Mouse (Mus musculus) heart, embryonic 12.5 days (tissue): ENCODE data around the gene Dis3l. TPM values are rescaled to one million over a fixed set of nuclear protein-coding genes. Genes with fewer than 3 reads are reported as not detected.
"Not testable (repeated sequence)": the region's sequence is repeated elsewhere in the genome, so short reads cannot be mapped to it uniquely, and the experiment has no call there.

Source experiments
- ATAC-seq: fragments of 200-750 bp; cut with Nextera tagmentation; 2 replicates; pipeline ENCODE4 v1.8.0; 2017; ENCODE audit warnings: moderate TSS enrichment, moderate library complexity; ENCODE audit not compliant: insufficient number of reproducible peaks, low FRiP score
- H3K27ac ChIP-seq: fragments of 300-500 bp; sonication (generic); 2 replicates; pipeline ENCODE4 v1.5.1; 2016; ENCODE audit warnings: mild to moderate bottlenecking, moderate library complexity; ENCODE audit not compliant: poor library complexity, severe bottlenecking
- H3K27me3 ChIP-seq: fragments of 300-500 bp; sonication (generic); replicated peaks from 2 replicates; pipeline ENCODE4 v1.6.1; 2016; ENCODE audit warnings: mild to moderate bottlenecking, moderate library complexity
- H3K36me3 ChIP-seq: fragments of 300-500 bp; sonication (generic); 2 replicates; pipeline ENCODE4 v1.6.1; 2016; ENCODE audit warnings: mild to moderate bottlenecking, moderate library complexity
- H3K4me1 ChIP-seq: fragments of 300-500 bp; sonication (generic); replicated peaks from 2 replicates; pipeline ENCODE4 v1.6.1; 2016; ENCODE audit warnings: mild to moderate bottlenecking
- H3K4me2 ChIP-seq: fragments of 300-500 bp; sonication (generic); 2 replicates; pipeline ENCODE4 v1.6.1; 2016; ENCODE audit warnings: mild to moderate bottlenecking, moderate library complexity
- H3K4me3 ChIP-seq: fragments of 300-500 bp; sonication (generic); 2 replicates; pipeline ENCODE4 v1.5.1; 2016; ENCODE audit warnings: mild to moderate bottlenecking
- H3K9ac ChIP-seq: fragments of 300-500 bp; sonication (generic); 2 replicates; pipeline ENCODE4 v1.6.1; 2016; ENCODE audit warnings: mild to moderate bottlenecking, moderate library complexity
- H3K9me3 ChIP-seq: fragments of 300-500 bp; sonication (generic); replicated peaks from 2 replicates; pipeline ENCODE4 v1.6.1; 2016; ENCODE audit warnings: mild to moderate bottlenecking, moderate library complexity
- WGBS: fragments of 180-500 bp; shearing (Covaris S2); methylation state at CpG from one replicate; pipeline ENCODE4 v1.1.7; 2016; 5-methylcytosine and 5-hydroxymethylcytosine counted together
- polyA plus RNA-seq: library from polyadenylated mRNA; unstranded; fragments of >200 nt; fragmentation: Nextera tagmentation; extraction: Ambion mirVana; gene quantifications from 2 replicates; pipeline ENCODE4 v1.2.1, GENCODE M21; 2016

Gene Dis3l
- polyA plus RNA-seq, 1 experiment from 2014 or later, result 21.2 TPM

DNA sequence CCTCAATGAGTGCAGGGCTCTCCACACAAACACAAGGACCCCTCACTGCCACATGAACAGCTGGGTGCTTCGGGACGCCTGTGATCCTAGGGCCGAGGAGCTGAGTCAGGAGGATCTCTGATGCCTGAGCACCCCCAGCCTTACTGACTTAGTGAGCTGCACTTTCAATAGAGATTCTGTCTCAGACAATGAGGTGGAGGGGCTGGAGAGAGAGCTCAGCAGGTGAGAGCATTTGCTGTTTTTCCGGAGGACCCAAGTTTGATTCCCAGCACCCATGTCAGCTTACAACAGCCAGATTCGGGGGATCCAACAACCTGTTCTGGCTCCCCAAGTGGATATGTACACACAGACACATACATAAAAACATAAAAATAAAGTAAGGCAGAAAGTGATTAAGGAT is 24.1 kb downstream of the Dis3l start:
- Histone ChIP-seq H3K27me3 (no peaks in the 10 kb centered on the region), H3K9ac (no peak overlapping the region), H3K36me3 (peaks cover 79% of the 10 kb centered on the region), H3K4me2 (no peak overlapping the region), H3K4me3 (no peak overlapping the region), H3K27ac (no peak overlapping the region), H3K4me1 (no peaks in the 10 kb centered on the region), H3K9me3 (no peaks in the 10 kb centered on the region)
- WGBS, result 93% methylated on average over 5 of the region's 5 CpGs
- ATAC-seq, result no peak

DNA sequence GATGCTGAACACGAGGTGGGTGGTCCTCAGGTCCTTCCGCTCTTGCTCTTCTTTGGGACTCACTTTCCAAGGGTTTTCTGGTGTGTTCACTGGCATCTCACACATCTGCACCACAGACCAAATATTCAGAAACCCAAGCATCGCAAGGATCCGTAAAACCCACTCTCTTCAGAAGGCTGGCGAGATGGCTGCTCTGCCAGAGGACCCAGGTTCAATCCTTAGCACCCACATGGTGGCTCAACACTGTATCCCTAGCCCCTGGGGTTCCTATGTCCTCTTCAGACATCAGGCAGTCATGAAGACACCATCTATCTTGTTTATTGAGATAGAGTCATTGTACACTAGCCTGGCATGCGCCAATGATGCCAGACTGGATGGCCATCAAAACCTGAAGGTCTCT is 26.4 kb downstream of the Dis3l start:
- Histone ChIP-seq H3K27me3 (no peaks in the 10 kb centered on the region), H3K4me3 (no peak overlapping the region), H3K9ac (no peak overlapping the region), H3K4me2 (no peak overlapping the region), H3K27ac (no peak overlapping the region), H3K9me3 (no peaks in the 10 kb centered on the region), H3K4me1 (no peaks in the 10 kb centered on the region), H3K36me3 (peaks cover 76% of the 10 kb centered on the region)
- WGBS, result 95% methylated on average over 6 of the region's 6 CpGs
- no peak for ATAC-seq

DNA sequence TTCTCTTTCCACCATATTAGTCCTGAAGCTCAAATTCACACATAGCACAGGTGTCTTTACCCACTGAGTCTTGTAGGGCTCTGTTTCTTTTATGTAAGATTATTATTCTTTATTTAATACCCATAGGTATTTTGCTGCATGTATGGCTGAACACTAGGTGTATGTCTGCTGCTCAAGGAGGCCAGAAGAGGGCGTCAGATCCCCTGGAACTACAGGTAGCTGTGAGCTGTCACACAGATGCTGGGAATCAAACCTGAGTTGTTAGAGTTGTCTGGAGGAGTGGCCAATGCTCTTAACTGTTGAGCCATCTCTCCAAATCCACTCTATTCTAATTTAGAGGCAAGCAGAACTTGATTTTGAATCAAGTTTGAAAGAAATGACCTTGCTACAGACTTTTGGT is 29.0 kb downstream of the Dis3l start:
- WGBS, result 24% methylated on average over 1 of the region's 1 CpGs
- no peak overlapping the region for H3K4me2 ChIP-seq
- H3K36me3 ChIP-seq, result peaks cover 65% of the 10 kb centered on the region
- H3K9me3 ChIP-seq, result no peaks in the 10 kb centered on the region
- no peak overlapping the region for H3K9ac ChIP-seq
- H3K27ac ChIP-seq, result no peak overlapping the region
- no peaks in the 10 kb centered on the region for H3K4me1 ChIP-seq
- H3K27me3 ChIP-seq, result no peaks in the 10 kb centered on the region
- no peak for ATAC-seq
- no peak overlapping the region for H3K4me3 ChIP-seq

DNA sequence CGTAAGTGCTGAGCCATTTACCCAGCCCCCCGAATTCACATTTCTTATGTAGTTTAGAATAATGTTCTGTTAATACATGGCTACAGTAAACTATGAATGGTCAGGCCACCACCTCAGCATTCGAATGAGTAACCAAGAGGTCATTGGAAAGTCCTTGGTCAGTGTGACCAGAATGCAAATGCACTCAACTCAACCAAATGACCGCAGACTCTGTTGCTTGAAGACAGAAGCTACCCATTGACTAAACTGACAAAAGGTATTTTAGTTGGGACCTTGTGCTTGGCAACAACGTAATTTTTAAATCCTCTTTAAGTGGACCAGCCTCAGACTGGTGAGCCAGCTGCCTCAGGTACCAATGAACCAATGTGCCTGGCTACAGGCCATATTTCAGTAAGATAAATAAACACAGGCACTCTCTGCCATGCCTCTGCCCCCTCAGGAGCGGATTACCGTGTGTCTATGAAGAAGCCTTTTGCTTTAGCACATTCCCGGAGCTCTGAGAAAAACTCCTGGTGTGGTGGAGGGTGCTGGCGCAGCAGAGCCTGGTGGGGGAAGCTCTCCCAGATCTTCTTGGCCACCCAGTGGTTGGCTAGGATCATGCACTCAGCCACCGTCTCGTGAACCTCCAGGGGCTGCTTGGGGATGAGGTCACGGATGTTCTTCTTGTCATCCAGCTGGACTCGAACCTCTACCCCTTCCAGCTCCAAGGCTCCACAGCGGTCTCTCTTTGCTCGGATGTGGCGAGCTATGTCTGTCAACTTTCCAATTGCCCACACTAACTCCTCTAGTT is 29.9 kb downstream of the Dis3l start:
- Histone ChIP-seq H3K9me3 (no peaks in the 10 kb centered on the region), H3K9ac (no peak overlapping the region), H3K27me3 (no peaks in the 10 kb centered on the region), H3K4me3 (no peak overlapping the region), H3K36me3 (peaks cover 67% of the 10 kb centered on the region), H3K27ac (no peak overlapping the region), H3K4me1 (no peaks in the 10 kb centered on the region), H3K4me2 (no peak overlapping the region)
- WGBS, result 69% methylated on average over 16 of the region's 16 CpGs
- ATAC-seq, result no peak

DNA sequence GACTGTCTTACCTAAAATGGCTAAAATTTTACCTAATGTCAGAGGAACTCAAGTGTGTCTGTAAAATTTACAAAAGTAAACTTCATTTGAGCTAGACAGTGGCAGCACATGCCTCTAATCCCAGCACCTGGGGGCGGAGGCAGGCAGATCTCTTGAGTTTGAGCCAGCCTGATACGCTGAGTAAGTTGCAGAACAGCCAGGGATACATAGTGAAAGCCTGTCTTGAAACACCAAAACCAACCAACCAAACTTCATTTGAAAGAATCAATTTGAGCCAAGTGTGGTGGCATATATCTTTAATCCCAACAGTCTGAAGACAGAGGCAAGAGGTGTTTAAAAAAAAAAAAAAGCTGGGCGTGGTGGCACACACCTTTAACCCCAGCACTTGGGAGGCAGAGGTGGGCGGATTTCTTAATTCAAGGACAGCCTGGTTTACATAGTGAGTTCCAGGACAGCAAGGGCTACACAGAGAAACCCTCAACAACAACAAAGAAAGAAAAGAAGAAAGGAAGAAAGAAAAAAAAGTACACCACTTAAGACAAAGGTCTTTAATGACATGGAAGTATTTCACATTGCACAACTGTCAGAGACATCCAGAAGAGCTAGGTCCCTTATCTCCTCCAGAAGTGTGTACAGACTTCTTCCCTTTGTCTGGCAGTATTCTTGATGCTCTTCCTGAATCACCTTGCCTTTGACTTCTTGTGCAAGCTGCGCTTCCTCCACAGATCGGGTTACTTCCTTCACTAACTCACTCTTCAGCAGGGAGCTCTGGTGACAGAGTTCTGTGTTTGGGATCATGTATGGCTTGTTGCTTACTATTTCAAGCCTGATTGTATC is 34.4 kb downstream of the Dis3l start:
- no peaks in the 10 kb centered on the region for H3K9me3 ChIP-seq
- H3K36me3 ChIP-seq, result peaks cover 73% of the 10 kb centered on the region
- no peak for ATAC-seq
- H3K4me3 ChIP-seq, result no peak overlapping the region
- no peak overlapping the region for H3K9ac ChIP-seq
- H3K27ac ChIP-seq, result no peak overlapping the region
- no peaks in the 10 kb centered on the region for H3K4me1 ChIP-seq
- 82% methylated on average over 6 of the region's 6 CpGs for WGBS
- H3K27me3 ChIP-seq, result no peaks in the 10 kb centered on the region
- no peak overlapping the region for H3K4me2 ChIP-seq

DNA sequence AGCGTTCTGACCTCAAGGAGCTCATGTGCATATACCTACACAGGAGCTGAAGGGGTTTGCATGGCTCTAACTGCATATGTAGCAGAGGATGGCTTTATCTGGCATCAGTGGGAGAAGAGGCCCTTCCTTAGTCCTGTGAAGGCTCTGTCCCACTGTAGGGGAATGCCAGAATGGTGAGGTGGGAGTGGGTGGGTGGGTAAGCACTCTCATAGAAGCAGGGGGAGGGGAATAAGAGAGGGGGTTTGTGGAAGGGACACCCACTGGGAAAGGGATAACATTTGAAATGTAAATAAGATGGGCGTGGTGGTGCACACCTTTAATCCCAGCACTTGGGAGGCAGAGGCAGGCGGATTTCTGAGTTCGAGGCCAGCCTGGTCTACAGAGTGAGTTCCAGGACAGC is 38.0 kb downstream of the Dis3l start:
- H3K9ac ChIP-seq, H3K4me1 ChIP-seq, H3K4me2 ChIP-seq, H3K27me3 ChIP-seq, H3K9me3 ChIP-seq, H3K4me3 ChIP-seq, ATAC-seq, H3K27ac ChIP-seq: not testable (repeated sequence)
- 92% methylated on average over 4 of the region's 4 CpGs for WGBS
- H3K36me3 ChIP-seq, result peaks cover 72% of the 10 kb centered on the region

DNA sequence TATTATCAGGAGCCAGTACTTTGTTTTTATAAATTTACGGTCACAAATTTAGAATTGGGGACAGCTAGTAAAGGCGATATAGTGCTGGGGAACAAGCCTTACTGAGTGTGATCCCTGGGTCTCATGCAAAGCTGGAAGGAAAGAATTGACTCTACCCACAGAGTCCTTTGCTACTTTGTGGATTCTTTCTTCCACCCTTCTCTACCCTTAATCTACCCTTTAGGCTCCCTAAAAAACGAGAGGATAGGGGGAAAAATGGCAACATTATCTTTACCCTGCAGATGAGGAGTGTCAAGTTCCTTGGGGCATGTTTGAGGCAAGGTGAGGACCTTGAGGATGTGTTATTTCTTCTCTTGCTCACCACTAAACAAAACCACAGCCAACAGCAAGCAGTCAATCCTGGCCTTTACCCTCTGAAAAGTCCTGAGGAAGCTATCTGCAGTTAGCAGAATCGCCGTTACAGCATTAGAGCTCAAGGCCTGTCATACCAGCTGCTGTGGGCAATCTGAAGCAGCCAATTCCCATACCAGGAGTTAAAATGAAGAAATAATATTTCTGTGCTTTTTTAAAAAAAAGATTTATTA is 58.6 kb downstream of the Dis3l start:
- peak overlapping the region; percentile 82 for H3K4me3 ChIP-seq
- ATAC-seq, result no peak
- no peaks in the 10 kb centered on the region for H3K27me3 ChIP-seq
- 50% methylated on average over 5 of the region's 5 CpGs for WGBS
- no peaks in the 10 kb centered on the region for H3K9me3 ChIP-seq
- H3K36me3 ChIP-seq, result peaks cover 7% of the 10 kb centered on the region; the same call in 1 of the 2 replicates
- H3K4me2 ChIP-seq, result peak overlapping the region; percentile 75
- H3K9ac ChIP-seq, result peak overlapping the region; percentile 90
- H3K4me1 ChIP-seq, result peaks cover 11% of the 10 kb centered on the region
- no peak overlapping the region for H3K27ac ChIP-seq

DNA sequence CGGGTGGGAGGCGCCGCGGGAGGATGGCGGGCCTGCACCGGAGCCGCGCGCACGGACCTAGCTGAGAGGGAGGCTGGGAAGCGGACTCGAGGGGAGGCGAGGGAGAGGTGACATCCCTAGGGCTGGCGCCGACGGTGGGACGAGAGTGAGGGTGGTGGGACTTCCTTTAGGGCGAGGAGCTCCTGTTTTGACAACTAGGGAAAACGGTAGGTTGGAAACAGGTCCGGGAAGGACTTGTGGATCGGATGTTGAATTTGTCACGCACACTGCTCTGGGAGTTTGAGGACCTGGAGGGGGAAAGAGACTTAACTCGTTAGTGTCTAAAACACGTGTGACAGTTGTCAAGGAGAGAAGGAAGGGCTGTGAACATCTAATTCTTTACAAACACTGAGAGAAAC is 59.3 kb downstream of the Dis3l start:
- peak overlapping the region; percentile 90 for H3K9ac ChIP-seq
- peak overlapping the region; percentile 75 for H3K4me2 ChIP-seq
- H3K4me1 ChIP-seq, result peaks cover 11% of the 10 kb centered on the region
- H3K36me3 ChIP-seq, result peaks cover 7% of the 10 kb centered on the region; the same call in 1 of the 2 replicates
- under 1% methylated on average over 24 of the region's 24 CpGs for WGBS
- H3K27ac ChIP-seq, result peak overlapping the region; percentile 86
- peak; percentile 87 for ATAC-seq
- H3K27me3 ChIP-seq, result no peaks in the 10 kb centered on the region
- H3K9me3 ChIP-seq, result no peaks in the 10 kb centered on the region
- H3K4me3 ChIP-seq, result peak overlapping the region; percentile 82

DNA sequence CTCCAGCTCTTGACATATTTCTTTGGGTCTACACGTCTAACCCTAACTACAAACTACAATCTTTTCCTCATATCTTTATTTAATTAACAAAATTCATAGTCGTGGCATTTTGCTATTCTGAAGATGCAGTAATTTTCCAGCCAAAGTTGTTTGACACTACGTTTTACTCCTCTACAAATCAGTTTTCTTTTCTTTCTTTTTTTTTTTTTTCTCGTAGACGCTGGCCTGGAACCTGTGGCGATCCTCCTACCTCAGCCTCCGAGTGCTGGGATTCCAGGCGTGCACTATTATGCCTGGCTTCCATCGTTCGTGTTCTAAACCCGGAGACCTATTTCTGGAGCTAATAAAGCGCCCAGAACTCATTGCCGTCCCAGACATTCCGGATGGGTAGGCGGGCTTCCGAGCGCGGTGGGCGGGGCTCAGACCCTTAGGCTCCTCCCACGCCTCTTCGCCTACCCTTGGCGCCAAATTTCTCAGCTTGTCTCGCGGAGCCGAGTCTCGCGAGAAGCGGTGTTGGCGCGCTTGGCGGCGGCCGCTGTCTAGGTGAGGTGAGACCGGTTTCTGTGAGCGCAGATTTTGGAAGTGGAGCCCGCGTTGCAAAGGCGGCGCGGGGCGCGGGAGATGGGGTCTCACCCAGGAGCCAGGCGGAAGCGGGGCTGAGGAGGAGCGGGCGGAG is 59.8 kb downstream of the Dis3l start, which contains the start of gene Tipin:
Tipin (plus strand) TSS at position 477 of the 676 bp plus-strand sequence.
- Histone ChIP-seq H3K27me3 (no peaks in the 10 kb centered on the region), H3K9me3 (no peaks in the 10 kb centered on the region), H3K4me3 (peak within 1 kb of the TSS; percentile 82), H3K36me3 (peaks cover 7% of the 10 kb centered on the region; the same call in 1 of the 2 replicates), H3K4me1 (peaks cover 11% of the 10 kb centered on the region), H3K9ac (peak within 1 kb of the TSS; percentile 90), H3K4me2 (peak within 1 kb of the TSS; percentile 75), H3K27ac (peak within 1 kb of the TSS; percentile 86)
- WGBS, result 3% methylated on average over 46 of the region's 46 CpGs
- ATAC-seq, result peak; percentile 95

DNA sequence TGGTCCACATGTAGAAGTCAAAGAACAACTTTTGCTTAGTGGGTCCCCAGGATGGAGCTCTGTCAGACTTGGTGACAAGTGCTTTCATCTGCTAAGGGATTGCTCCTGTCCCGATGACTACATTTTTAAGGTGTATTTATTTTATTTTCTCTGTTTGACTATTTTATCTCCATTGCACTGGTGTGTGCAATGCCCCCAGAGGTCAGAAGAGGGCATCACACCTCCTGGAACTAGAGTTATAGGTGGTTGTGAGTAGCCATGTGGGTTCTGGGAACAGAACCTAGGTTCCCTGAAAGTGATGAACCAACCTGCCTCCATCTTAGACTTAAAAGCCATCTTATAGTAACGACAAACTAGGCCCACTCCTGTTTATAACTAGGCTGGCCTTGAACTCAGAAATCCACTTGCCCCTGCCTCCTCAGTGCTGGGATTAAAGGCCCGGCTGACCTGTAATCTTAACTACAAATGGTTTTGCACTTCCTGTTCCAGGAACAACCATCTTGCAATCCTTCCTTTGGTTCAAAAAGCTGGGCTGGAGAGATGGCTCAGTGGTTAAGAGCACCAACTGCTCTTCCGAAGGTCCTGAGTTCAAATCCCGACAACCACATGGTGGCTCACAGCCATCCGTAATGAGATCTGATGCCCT is 62.3 kb downstream of the Dis3l start:
- WGBS, result 90% methylated on average over 6 of the region's 6 CpGs
- H3K4me1 ChIP-seq, result peaks cover 11% of the 10 kb centered on the region
- no peaks in the 10 kb centered on the region for H3K9me3 ChIP-seq
- 0 out of 2 replicates have a peak, but pooled peaks cover 2% of the 10 kb centered on the region for H3K36me3 ChIP-seq
- no peak for ATAC-seq
- no peak overlapping the region for H3K4me2 ChIP-seq
- H3K9ac ChIP-seq, result no peak overlapping the region
- no peak overlapping the region for H3K27ac ChIP-seq
- H3K27me3 ChIP-seq, result no peaks in the 10 kb centered on the region
- H3K4me3 ChIP-seq, result no peak overlapping the region
